Mouse (Mus musculus): ENCODE measurements around the gene Mitf.
A peak's percentile ranks its signal among the peaks of the same experiment; 100 is the strongest.

Mitf gene

GRCm38 (mm10) chr6:97940916-97941315 is 134.1 kb downstream of the Mitf start:
- no peak for DNase-seq (ENCODE audit: low spot score)

DNA sequence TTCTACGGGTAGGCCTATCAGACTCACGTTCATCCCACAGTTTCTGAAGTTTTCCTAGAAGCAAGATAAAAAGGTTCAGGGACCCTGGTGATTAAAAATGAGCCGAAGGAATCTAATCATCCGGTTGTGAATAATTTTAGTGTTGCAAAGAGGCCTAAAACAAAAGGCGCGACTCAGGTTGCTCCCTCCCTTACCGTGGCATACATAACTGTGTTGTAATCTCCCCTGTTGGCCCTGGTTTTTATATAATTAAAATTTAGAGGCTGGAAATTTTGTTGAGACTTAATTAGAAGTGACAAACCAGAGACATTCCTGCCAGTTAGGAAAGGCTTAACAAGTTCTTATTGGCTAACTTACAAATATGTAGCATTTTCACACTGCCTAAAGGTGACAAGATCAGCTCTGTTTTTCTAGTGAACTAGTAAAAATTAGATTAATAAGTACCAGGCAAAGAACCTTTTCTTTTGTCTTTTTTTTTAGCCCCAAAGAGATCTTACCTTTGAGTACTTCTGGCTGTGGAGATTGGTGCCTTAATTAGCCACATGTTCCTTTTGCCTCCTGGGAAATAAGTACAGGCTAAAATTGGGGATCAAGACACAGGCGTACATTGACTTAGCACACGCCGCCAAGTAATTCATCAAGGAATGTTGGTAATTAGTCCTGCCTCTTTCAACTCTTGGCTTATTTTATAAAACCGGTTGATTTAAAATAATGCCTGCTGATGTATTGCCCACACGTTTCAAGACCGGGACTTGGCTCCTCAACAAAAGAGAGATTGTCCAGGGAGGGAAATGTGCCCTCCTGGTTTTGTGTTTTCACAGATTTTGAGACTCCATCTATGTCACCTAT is 143.4 kb downstream of the Mitf start:
- DNase-seq (ENCODE audit: low spot score) = no peak

- DNase-seq (ENCODE audit: low spot score) = no peak
Observed at GRCm38 (mm10) chr6:97950882-97951245, 144.0 kb downstream of the Mitf start.

GRCm38 (mm10) chr6:97951711-97952110 is 144.9 kb downstream of the Mitf start:
- no peak for DNase-seq (ENCODE audit: low spot score)

DNA sequence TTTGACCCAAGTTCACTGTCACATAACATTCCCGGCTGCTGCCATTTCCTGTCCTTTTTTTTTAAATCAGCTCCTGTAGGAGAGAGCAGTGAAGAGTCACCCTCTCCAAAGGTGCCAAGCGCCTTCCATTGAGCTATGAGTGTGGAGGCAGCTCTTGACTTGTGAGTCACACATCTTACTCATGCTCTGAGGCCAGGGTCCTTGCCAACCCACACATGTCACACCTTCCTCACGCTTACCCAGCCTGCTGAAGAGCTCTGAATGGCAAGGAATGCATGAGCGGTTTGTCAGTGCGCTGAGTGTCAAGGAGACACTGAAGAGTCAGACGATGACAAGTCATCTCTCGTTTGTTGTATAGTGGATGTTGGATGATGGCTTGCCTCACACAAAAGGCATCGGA is 146.0 kb downstream of the Mitf start:
- DNase-seq (ENCODE audit: low spot score) = no peak

- DNase-seq (ENCODE audit: low spot score) = no peak
Observed at GRCm38 (mm10) chr6:97956121-97956520, 149.3 kb downstream of the Mitf start.

- DNase-seq (ENCODE audit: low spot score) = no peak
Observed at GRCm38 (mm10) chr6:97956636-97957035, 149.8 kb downstream of the Mitf start.

GRCm38 (mm10) chr6:97958276-97958675 is 151.4 kb downstream of the Mitf start:
- DNase-seq (ENCODE audit: low spot score) = no peak

DNA sequence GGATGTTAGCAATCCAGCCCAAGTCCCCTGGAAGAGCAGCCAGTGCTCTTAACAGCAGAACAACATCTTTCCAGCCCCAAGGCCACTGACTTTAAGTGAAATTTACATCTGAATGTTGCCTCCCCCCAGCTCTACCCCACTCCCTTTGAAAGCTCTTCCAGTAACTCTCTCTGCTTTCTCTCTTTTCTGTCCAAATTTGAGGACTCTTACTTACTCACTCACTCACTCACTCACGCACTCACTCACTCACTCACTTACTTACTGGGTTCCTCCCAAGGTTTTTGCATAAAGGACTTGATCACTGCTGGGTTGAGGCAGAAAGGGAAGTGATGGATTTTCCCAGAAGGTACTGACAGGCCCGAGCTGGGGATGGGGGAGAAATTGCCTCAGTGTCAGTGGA is 154.9 kb downstream of the Mitf start:
- no peak for DNase-seq (ENCODE audit: low spot score)

DNA sequence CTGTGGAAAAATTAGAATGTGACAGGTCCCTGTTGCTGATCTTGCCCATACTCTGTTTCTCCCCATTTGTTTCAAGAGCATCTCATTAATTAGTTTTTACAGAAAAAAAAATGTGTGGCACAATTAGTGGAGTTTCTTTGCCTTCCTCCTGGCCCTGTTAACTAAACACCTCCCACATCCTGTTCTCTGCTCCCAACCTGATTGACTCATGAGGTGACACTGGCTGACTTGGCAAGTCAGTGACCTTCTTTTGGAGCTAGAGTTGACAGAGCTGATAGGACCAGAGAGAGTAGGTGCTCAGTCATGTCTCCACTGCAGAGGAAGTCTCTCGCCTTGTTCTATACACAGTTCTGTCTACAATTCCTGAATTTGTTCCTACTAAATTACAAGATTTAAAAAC is 155.5 kb downstream of the Mitf start:
- no peak for DNase-seq (ENCODE audit: low spot score)

DNA sequence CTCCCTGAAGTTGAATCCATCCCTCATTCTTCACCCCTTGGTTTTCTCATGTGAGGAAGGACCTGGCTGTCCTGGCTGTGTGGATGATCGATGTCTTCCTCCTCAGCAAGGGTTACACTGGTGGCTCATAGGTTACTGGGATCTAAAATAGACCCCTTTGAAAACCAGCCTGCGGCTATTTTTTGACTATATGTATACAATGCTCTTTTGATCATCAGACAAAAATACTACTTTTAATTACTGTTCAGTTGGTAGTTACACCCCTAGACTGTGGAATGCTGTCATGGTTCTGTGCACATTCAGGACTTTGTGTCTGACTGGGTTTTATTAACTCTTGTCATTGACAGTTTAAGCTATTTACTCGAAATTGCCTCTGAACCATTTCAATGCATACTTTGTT is 157.9 kb downstream of the Mitf start:
- no peak for DNase-seq (ENCODE audit: low spot score)

DNA sequence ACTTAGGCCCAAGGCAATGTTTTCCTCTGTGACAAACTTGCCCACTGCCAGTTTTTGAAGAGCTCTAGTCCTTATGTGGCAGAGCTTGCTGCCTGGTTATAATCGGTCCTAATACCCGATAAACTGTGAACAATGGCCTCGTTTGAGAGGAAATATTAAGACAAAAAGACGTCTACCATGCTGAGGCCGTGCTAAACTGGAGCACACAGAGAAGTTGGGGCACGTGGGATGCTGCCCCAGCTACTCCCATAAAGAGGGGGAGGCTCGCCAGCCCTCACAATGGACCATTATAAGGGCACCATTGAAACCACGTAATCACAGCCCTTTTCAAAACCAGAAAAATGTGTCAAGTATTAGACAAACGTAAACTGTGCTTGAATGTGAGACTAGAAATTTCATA is 174.8 kb downstream of the Mitf start:
- DNase-seq (ENCODE audit: low spot score) = peak; percentile 52

DNA sequence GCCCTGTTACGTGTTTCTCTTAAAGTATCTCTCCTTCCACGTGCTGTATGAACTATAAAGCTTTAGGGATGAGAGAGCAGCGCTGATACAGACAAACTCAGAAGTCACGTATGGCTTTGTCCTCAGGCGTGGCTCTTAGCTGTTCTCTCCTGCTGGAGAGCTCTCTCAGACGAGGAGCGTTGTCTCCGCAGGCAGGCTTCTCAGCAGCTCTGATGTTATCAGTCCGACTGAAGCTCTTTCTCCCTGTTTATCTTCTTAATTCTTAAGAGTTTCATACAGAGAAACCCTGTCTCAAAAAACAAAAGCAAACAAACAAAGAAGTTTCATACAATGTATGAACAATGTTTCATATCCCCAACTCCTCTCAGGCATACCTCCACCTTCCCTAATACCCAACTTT is 178.8 kb downstream of the Mitf start:
- DNase-seq (ENCODE audit: low spot score) = no peak

GRCm38 (mm10) chr6:97986417-97986816 is 179.6 kb downstream of the Mitf start:
- no peak for DNase-seq (ENCODE audit: low spot score)

DNA sequence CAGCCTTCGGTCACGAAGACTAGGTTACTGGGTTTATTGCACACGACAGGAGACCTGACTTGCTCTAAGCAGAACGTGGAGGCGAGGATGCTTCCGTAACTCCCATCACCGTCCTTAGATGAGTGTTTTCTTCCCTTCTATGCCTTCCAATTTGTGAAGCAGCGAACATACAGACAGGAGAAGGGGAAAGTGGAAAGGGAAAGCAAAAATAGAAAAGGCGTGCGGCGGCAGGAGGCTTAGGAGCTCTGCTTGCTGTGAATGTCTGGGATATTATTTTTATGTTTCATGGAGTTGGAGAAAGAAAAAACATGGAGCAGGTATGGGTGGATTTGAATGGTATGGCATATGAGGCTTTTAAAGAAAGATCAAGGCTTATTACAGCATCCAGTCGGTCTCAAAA is 186.7 kb downstream of the Mitf start:
- no peak for DNase-seq (ENCODE audit: low spot score)

DNA sequence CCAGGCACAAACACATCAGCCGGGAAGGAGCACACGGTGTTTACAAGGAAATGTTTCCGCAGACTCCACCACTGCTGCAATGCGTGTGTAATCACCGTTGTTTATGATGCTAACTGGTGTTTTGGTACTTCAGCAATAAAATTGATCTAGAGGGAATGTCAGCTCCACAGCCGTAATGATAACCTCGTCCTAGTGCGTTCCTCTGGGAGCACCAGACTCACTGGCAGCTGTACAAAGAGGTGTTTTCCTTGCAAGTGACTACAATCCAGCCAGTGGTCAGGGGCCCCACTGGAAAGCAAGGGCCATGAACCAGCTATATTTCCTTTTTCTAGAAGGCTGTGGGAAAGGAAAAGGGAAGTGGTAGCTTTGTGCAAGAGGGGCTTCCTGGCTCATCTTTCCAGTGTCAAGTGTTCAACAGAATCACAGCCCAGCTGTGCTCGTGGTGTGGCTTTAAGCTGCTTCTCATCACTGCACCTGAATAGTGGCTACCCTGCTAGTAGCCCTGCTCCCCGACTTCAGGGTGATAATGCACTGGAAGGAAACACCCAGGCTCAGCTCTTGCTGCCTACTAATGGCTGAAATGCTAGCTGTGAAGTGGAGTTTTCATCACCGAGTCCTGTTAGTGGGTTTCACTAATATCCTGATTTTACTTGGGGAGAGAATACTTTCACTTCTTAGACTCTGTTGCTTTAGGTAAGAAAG is 188.9 kb downstream of the Mitf start:
- no peak for DNase-seq (ENCODE audit: low spot score)

GRCm38 (mm10) chr6:98001551-98001950 is 194.7 kb downstream of the Mitf start:
- DNase-seq (ENCODE audit: low spot score) = no peak

GRCm38 (mm10) chr6:98003114-98003513 is 196.3 kb downstream of the Mitf start:
- DNase-seq (ENCODE audit: low spot score) = no peak

DNA sequence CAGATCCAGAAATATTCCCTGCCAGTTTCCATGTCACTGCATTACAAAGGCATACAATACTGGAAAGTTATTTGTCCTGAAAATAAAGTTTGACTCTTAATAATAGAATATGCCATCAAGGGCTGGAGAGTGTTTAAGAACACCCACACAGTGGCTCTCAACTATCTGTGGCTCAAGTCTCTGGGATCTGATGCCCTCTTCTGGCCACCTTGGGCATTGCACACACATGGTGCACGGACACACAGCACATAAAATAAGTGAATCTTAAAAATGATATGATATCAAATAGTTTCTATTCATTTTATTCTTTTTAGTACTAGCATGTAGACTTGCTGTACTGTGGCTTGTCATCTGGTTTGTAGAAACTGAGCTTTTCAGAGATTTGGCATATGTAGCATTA is 198.7 kb downstream of the Mitf start:
- peak; percentile 61 for DNase-seq (ENCODE audit: low spot score)

- no peak for DNase-seq (ENCODE audit: low spot score)
Observed at GRCm38 (mm10) chr6:98015066-98015465, 208.2 kb downstream of the Mitf start.

GRCm38 (mm10) chr6:98015819-98016218 is 209.0 kb downstream of the Mitf start:
- no peak for DNase-seq (ENCODE audit: low spot score)

DNA sequence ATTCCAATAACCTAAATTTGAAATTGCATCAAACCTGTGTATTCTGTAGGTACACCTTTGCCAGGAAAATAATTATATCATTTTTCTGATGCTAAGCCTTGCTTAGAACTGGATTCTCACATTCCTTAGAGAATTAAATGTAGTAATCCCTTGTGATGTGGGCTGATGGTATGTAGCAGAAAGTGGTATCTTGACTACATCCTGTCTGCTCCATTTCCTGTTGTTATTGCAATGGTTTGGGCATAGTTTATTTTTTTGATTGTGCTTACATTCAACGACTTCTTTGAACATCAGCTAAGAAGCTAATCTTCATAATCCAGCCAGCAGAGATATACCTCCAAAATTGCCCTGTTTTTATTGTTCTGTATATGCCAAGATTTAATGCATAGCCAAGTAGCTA is 217.0 kb downstream of the Mitf start:
- DNase-seq (ENCODE audit: low spot score) = no peak

DNA sequence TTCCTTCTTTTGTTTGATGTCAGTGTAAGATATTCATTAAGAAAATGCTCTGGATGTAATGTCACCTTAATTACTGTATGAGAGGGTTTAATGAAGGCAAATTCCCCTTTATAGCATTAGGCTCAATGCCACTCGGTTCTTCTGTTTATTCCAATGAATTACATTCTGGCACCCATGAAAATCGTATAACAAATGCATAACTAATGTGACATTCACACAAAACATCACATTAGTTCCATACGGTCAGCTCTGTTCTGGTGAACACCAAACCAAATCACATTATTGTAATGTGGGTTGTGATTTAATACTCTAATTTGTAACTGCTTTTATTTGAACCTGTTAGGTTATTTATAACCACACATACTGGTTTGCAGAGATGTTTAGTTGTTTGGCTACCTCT is 231.7 kb downstream of the Mitf start:
- no peak for DNase-seq (ENCODE audit: low spot score)

DNA sequence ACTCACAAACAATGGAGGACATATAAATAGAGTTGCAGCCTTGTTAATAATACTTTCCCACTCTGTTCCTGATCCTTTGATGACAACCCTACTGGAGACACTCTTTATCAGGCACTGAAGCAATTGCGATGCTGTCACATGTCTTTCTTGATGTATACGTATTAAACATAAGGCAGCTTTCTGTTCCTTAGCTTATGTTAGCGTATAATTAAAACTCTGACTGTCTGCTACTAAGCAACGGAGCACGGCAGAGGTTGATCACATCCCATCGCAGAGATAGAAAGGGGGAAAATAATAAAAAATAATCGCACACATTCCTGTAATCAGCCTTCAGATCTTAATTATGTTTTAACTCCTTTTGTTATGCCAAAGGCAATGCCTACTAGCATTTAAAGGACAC is 234.9 kb downstream of the Mitf start:
- no peak for DNase-seq (ENCODE audit: low spot score)
